Mouse (Mus musculus): ENCODE data around the gene Mrgpra1. TPM values are rescaled to one million over a fixed set of nuclear protein-coding genes. Genes with fewer than 3 reads are reported as not detected.

Gene Mrgpra1
- polyA plus RNA-seq (2015; fragmentation: Nextera tagmentation; extraction: Ambion mirVana): not detected in 2 replicates

GRCm38 (mm10) chr7:47354140-47354539, at the start of gene Mrgpra1:
Gene Mrgpra1 (minus strand): TSS chr7:47354240.

Other genes with a start within 250 kb of the Mrgpra1 start
- not detected in 2 replicates for gene Ptpn5, start 220.6 kb downstream of the Mrgpra1 start, polyA plus RNA-seq (2015; fragmentation: Nextera tagmentation; extraction: Ambion mirVana)
- gene Mrgpra6, start 149.3 kb downstream of the Mrgpra1 start, polyA plus RNA-seq (2015; fragmentation: Nextera tagmentation; extraction: Ambion mirVana): not detected in 2 replicates
- gene Mrgpra9, start 101.4 kb downstream of the Mrgpra1 start, polyA plus RNA-seq (2015; fragmentation: Nextera tagmentation; extraction: Ambion mirVana): not detected in 2 replicates
- gene Mrgpra2a, start 97.9 kb upstream of the Mrgpra1 start, polyA plus RNA-seq (2015; fragmentation: Nextera tagmentation; extraction: Ambion mirVana): not detected in 2 replicates
- not detected in 2 replicates for gene Mrgpra2b, start 174.6 kb upstream of the Mrgpra1 start, polyA plus RNA-seq (2015; fragmentation: Nextera tagmentation; extraction: Ambion mirVana)
- not detected in 2 replicates for gene Mrgpra3, start 247.1 kb upstream of the Mrgpra1 start, polyA plus RNA-seq (2015; fragmentation: Nextera tagmentation; extraction: Ambion mirVana)